Mouse (Mus musculus) c-Kit-positive CD71-positive TER-119-positive erythroid progenitor cells, embryonic 14.5 days (primary cell): Measurements from ENCODE around the gene Plppr1.

Experiments
- DNase-seq: peaks from one replicate; pipeline ENCODE4 v3.0.0-alpha.2; 2013; ENCODE audit warnings: low spot score

The Plppr1 gene

GRCm38 (mm10) chr4:49059021-49059401, at the start of gene Plppr1:
Plppr1 (plus strand) TSS chr4:49059273.
- DNase-seq: no peak

- no peak for DNase-seq
These were observed 42.4 kb upstream of the Plppr1 start for GRCm38 (mm10) chr4:49016701-49017100.

DNA sequence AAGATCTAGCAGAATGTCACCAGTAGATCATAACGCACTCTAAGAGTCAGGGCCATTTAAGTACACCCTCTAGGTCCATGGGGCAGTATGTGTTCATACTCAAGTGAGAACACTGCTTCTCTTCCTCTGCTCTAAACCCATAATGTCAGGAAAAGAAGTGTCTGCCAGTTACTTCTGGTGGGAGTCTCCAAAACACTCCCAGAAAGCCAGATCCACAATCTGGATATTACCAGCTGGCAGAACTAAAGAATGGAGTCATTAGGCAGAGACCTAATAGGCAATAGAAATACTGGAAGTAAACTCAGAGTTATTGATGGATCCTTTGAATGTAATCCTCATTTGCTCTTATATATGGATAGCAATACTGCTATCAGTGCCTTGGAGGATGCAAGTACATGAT, 35.9 kb upstream of the Plppr1 start:
- DNase-seq: no peak

GRCm38 (mm10) chr4:49038311-49038710, 20.8 kb upstream of the Plppr1 start:
- no peak for DNase-seq

GRCm38 (mm10) chr4:49039854-49040253, 19.2 kb upstream of the Plppr1 start:
- DNase-seq: no peak

DNA sequence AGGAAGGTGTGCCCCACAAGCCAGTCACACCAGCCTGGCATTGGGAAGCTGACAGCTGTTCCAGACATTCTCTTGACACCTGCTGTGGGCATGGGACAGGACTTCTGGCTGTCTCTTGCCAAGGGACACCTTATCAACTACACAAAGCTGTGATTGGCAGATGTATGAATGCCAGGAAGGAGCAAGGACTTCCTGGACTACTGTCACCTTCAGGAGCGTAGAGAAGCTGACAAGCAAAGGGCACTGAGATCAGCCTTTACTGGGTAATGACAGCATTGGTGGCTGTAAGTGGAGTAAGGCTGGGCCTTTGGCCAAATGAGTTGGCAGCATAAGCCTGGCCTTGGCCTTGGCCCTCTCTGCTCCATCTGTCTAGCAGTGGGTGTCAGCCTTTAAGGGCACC, 17.4 kb upstream of the Plppr1 start:
- DNase-seq: no peak

DNA sequence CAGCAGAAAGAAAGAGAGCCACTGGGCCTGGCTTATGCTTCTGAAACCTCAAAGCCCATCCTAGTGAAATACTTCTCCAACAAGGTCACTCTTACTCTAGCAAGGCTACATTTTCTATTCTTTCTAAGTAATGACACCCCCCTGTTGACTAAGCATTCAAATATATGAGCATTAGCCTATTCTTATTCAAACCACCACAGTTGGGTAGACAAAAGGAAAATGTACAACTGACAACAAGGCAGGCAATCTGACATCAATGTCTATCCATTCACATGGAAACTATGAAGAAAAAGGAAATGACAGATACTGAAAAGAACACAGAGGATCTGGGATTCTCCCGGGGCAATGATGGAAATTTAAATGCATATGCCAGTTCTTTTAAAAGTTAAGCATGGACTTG, 8.4 kb upstream of the Plppr1 start:
- no peak for DNase-seq

DNA sequence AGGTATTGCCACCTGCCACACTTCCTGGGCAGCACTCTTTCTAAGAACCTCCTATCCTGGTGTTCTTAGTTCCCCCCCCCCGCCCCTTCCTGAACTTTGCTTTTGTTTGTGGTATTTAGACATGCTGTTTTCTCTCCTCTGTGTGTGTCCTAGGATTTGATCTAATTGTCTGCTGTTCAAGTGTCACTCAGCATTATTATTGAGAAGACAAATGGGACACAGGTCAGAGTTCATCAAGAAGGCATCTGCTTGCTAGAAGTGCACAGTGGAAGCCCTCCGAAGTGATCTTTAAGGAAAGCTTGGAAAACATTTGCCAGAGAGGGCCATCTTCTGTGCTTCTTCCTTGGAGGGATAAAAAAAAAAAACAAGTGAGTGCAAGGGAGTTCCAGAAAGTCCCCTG, 1.2 kb upstream of the Plppr1 start:
- no peak for DNase-seq

DNA sequence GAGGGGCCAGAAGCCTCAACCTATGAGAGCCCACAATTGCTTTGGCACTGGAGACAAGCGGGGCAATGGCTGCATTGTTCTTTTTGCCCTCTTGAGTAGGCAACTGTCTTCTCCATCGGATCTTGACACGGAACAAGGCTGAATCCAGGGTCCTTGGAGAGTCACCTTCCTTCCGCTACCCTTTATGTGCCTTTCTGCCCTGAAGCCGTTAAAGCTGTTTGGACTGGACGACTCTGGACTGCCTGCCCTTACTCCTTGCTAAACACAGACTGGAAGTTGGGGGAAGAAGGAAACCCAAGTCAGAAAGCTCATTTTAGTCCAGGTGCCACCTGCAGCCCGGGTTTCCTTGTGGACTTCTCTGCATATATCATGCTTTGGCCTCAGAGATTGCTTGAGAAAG, 516 bp upstream of the Plppr1 start:
- no peak for DNase-seq

- no peak for DNase-seq
These were observed 619 bp downstream of the Plppr1 start for GRCm38 (mm10) chr4:49059402-49060381.

GRCm38 (mm10) chr4:49069471-49069870, 10.4 kb downstream of the Plppr1 start:
- no peak for DNase-seq

DNA sequence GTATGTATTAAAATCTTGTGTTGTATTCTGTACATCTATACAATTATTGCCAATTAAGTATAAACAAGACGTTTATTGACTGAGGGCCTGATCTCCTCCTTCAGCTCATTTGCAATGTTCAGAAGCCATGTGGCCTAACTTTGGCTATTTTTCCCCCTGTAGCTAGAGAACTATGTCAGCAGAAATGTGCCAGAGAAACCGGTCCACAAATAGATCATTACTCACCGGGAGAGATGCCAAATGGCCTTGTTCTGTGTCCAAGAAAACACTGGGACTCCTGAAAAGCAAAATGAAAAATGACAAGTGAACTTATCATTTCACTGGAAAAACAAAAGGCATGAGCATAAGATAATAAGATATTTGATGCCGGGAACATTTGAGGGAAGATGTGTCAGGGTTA, 13.8 kb downstream of the Plppr1 start:
- DNase-seq: no peak

DNA sequence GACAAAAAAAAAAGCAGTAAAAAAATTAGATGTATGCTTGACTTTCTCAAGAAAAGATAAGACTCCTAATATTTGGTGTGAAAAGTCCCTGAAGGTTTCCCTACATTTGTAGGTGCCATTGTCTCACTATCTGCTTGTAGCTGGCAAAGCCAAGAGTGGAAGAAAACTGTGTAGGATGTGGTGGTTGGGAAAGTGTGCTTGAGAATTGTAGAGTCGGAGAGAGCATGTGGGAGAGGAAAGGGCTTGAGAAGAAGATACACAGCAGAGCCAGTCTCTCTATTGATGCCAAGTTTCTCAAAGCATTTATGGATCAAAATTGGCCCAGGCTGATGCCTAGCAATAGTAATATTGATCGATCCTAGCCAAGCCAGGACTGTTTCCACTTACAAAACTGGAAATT, 16.8 kb downstream of the Plppr1 start:
- no peak for DNase-seq

GRCm38 (mm10) chr4:49079399-49079798, 20.3 kb downstream of the Plppr1 start:
- DNase-seq: no peak

DNA sequence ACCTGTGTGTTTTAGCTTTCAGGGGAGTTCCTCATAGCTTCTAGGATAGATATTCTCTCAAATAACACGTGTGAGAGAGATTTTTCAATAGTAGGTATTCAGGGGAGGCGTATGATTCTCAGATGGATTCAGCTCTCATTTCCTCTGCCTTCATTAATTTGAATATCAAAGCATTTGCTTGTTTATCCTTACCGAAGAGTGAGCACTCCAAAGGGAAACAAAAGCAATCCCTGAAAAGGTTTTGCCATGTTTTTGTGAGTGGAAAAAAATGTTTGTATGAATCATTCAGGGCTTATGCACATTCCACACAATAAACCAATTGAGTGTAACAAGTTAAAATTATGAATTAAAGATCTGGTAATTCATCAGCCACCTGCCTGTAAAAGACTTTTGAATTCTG, 29.1 kb downstream of the Plppr1 start:
- no peak for DNase-seq

DNA sequence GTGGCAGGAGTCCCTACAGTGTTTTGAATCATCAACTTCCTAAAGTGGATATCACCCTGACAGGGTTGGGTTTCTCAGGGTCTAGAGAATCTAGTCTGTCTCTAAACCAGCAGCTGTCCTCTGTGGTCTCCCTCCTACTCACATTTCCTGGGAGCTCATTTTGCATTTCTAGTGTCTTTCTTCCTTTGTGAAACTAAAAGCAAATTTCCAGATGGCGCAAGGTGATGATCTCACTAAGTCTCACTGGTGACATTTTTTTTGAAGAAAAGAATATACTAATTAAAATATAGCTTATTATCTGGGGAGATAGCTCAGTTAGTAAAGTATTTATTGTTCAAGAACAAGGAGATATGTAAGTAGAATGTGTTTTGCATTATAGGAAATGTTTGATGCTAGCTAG, 31.4 kb downstream of the Plppr1 start:
- DNase-seq: no peak

DNA sequence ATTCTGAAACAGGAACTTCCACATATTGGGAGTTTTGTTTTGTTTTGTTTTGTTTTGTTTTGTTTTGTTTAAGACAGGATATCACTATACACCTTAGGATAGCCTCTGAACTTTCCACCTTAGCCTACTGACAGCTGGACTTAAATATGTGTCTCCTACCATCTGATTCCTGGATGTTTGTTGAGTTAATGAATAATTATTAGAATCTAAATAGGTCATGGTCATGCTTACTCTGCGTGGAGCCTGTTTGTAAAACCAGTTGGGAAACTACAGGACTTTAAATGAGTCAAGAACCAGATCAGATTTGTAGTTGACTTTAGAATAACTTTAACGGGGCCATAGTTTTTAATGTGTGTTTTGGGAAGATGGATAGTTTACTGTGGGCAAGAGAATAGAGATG, 40.4 kb downstream of the Plppr1 start:
- no peak for DNase-seq

- no peak for DNase-seq
These were observed 43.1 kb downstream of the Plppr1 start for GRCm38 (mm10) chr4:49101934-49102768.

DNA sequence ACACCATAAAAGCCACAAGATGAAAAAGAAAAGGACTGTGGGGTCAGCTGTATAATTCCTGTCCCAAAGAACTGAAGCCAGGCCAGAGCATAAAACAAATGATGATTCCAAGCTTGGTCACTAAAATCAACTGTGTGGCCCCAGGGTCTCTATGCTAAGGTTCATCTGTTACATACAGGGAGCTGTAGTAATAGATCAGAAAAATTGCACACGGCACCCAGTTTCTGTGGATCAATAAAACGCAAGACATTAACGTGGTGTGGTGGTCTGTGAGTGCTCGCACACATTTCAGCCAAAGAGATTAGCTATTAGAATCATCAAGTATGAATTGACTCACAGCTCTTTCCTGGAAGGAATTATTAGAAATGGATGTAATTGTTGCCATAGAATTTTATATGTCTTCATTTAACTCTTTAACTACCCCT, 43.7 kb downstream of the Plppr1 start:
- no peak for DNase-seq

GRCm38 (mm10) chr4:49104860-49105259, 45.8 kb downstream of the Plppr1 start:
- no peak for DNase-seq

GRCm38 (mm10) chr4:49107895-49108294, 48.8 kb downstream of the Plppr1 start:
- DNase-seq: no peak

DNA sequence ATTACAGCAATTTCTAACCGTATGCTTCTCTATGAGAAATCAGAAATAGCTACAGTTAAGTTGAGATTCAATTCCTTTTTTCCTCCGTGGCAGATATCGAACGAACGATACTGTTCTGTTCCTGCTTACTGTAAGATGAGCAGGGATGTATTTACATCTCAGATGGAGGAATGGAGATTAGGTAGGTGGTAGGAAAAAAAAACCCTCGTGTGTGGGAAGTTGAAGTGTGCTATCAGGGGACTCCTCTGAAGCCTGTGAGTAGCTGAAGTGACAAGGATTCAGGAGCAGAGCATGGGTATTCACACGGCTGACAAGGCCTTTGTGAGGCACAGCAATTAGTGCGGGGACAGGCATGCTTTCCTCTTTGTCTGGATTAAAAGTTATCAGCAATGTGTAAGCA, 49.3 kb downstream of the Plppr1 start:
- DNase-seq: no peak

DNA sequence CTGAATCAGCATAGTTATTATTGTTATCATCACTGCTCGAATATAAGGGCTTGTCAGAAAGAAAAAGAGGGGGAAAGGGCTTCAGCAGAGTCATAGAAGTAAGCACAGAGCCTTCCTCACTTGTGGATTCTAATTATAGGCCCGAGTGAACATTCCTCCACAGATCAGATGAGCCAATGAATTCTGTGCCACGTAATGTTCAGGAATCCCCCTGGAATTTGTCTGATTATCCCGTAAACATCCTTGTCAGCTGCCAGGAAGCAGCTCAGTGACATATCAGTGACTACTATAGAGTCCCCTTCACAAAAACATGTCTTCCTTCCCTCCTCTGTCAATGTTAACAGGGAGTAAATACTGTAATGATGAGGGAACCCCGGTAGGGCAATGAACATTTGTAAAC, 50.9 kb downstream of the Plppr1 start:
- no peak for DNase-seq
